Mouse (Mus musculus) monocyte, adult 2 months (primary cell): Measurements from ENCODE around the gene Proz.

ENCODE experiments used
- DNase-seq, 2 experiments: peaks; one replicate each; pipeline ENCODE4 v3.0.0; 2022; ENCODE audit warnings: low spot score in 2 of 2, low read depth in 1 of 2

The Proz gene

GRCm38 (mm10) chr8:13105908-13106551 is 45.3 kb downstream of the Proz start:
- DNase-seq, result no peak

GRCm38 (mm10) chr8:13107990-13108638 is 47.4 kb downstream of the Proz start:
- no peak for DNase-seq

GRCm38 (mm10) chr8:13108967-13109366 is 48.3 kb downstream of the Proz start:
- no peak for DNase-seq

DNA sequence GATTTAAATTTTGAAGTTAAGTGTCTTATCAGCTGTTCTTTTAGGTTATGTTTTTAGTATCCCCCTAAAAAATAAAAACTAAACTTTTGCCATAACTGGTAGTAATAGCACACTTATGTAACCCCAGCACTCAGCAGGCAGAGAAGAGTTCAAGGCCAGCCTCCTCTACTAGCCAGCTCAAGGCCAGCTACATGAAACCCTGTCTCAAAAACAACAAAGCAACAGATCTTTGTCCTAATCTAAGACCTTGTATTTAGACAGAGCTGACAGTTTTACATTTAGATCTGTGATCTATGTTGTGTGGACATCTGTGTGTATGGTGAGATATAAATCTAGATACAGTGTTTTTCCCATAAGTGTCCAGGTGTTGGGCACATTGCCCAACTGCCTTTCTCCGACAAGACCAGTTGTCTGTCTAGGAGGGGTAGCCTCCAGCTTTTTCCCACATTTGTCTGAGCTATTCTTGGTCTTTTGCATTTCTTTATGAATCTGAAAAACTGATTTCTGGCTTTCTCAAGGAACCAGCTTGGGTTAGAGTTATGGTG is 48.8 kb downstream of the Proz start:
- no peak for DNase-seq

GRCm38 (mm10) chr8:13111917-13112316 is 51.2 kb downstream of the Proz start:
- DNase-seq, result no peak

GRCm38 (mm10) chr8:13113232-13113631 is 52.5 kb downstream of the Proz start:
- no peak for DNase-seq

DNA sequence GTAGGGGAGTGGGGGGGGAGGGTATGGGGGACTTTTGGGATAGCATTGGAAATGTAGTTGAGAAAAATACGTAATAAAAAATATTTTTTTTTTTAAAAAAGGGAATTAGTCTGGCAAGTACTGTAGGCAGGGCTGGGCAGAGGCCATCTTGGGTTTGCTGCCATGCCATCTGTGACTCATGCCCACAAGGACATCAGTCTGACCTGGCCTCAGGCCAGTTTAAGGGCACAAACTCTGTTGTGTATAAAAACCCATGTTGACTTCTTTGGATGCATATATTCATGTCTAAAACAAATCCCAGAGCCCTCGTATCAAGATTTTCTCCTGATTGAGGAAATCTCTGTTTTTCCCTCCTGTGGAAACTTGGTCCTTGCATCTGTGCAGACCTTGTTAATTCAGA is 56.4 kb downstream of the Proz start:
- DNase-seq, result no peak

GRCm38 (mm10) chr8:13118516-13118915 is 57.8 kb downstream of the Proz start:
- DNase-seq, result no peak

- no peak for DNase-seq
These were observed 60.4 kb downstream of the Proz start for GRCm38 (mm10) chr8:13120882-13121665.

GRCm38 (mm10) chr8:13122887-13123421 is 62.2 kb downstream of the Proz start:
- DNase-seq, result no peak

DNA sequence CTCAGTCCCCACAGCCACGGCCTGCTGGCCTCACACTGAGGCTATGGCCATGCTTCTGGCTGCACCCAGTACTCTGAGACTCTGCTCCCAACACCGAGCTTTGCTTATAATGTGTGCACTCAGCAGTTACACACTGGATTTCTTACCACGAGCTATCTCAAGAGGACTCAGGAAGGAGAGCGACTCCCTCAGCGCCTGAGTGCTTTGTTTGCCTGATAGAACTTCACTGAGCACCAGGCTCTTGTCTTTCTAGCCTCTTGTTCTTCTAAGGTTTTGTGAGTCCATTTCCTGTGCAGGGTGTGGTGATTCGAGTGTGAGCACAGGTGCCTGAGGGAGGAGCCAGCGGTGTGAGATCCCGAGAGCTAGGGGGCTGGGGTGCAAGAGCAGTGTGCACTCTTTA is 64.2 kb downstream of the Proz start:
- DNase-seq, result no peak
